Mouse (Mus musculus) bone marrow macrophage, adult 2 months (primary cell): Measurements from ENCODE around the gene Abhd14a.

Experiments
- CTCF ChIP-seq: IDR thresholded peaks from 2 replicates; pipeline ENCODE4 v1.5.1; 2012; ENCODE audit warnings: low read depth, mild to moderate bottlenecking, low read length, moderate library complexity
- POLR2A ChIP-seq: IDR thresholded peaks from 2 replicates; pipeline ENCODE4 v1.6.1; 2012; ENCODE audit warnings: mild to moderate bottlenecking, low read depth, low read length, borderline replicate concordance

- TF ChIP-seq CTCF, result no peak
- no peak for TF ChIP-seq POLR2A
Observed at GRCm38 (mm10) chr9:106473753-106474105, 26.3 kb upstream of the Abhd14a start.
